Mouse (Mus musculus) R1 (cell line): ENCODE results near the gene Apoa1.
A peak's percentile ranks its signal among the peaks of the same experiment; 100 is the strongest.

ENCODE experiments used
- DNase-seq: peaks from one replicate; pipeline ENCODE4 v3.0.0-alpha.2; 2018; ENCODE audit warnings: low read depth, low spot score

Gene Apoa1

GRCm38 (mm10) chr9:46256658-46257385 lies 28.4 kb downstream of the Apoa1 start:
- DNase-seq: no peak

- peak; percentile 90 for DNase-seq
These were observed 29.2 kb downstream of the Apoa1 start for GRCm38 (mm10) chr9:46257546-46257945.

- no peak for DNase-seq
These were observed 30.7 kb downstream of the Apoa1 start for GRCm38 (mm10) chr9:46259111-46259510.

- no peak for DNase-seq
These were observed 32.8 kb downstream of the Apoa1 start for GRCm38 (mm10) chr9:46261131-46261530.

- no peak for DNase-seq
These were observed 40.0 kb downstream of the Apoa1 start, which contains the start of gene Apoa5 for GRCm38 (mm10) chr9:46268343-46268873. TSS of gene Apoa5 (plus strand) at chr9:46268633.

GRCm38 (mm10) chr9:46269125-46269524 lies 40.7 kb downstream of the Apoa1 start:
- DNase-seq: no peak

GRCm38 (mm10) chr9:46270782-46271181 lies 42.4 kb downstream of the Apoa1 start:
- DNase-seq: no peak

GRCm38 (mm10) chr9:46272070-46272469 lies 43.7 kb downstream of the Apoa1 start:
- no peak for DNase-seq

GRCm38 (mm10) chr9:46272677-46273454 lies 44.5 kb downstream of the Apoa1 start, which contains the start of gene Zpr1:
TSS of gene Zpr1 (plus strand) at chr9:46273064.
- peak; percentile 98 for DNase-seq

- no peak for DNase-seq
These were observed 46.1 kb downstream of the Apoa1 start for GRCm38 (mm10) chr9:46274494-46274893.
